Mouse (Mus musculus): ENCODE measurements around the gene Abcc9.

GRCm38 (mm10) chr6:142700753-142701152 lies 1.4 kb downstream of the Abcc9 start:
- TF ChIP-seq MAX (IDR thresholded peaks at IDR 0.05; ENCODE audit: low read length), result no peak
- TF ChIP-seq POLR2AphosphoS2 (IDR thresholded peaks at IDR 0.05; ENCODE audit: low read depth, low read length), result no peak
- TF ChIP-seq ETS1 (conservative IDR thresholded peaks at IDR 0.05; ENCODE audit: low read depth, low read length), result no peak
- no peak for TF ChIP-seq ZKSCAN1 (IDR thresholded peaks at IDR 0.05; ENCODE audit: borderline replicate concordance, low read depth, low read length)
- no peak for TF ChIP-seq ZNF384 (IDR thresholded peaks at IDR 0.05; ENCODE audit: low read depth, low read length)
- TF ChIP-seq POLR2A (IDR thresholded peaks at IDR 0.05; ENCODE audit: low read depth, low read length), result no peak
- no peak for TF ChIP-seq USF1 (IDR thresholded peaks at IDR 0.05; ENCODE audit: low read depth, low read length)
- no peak for TF ChIP-seq HCFC1 (IDR thresholded peaks at IDR 0.05; ENCODE audit: low read depth, low read length)
- TF ChIP-seq GABPA (IDR thresholded peaks at IDR 0.05; ENCODE audit: insufficient replicate concordance, low read depth, low read length), result no peak
- no peak for TF ChIP-seq CTCF (conservative IDR thresholded peaks at IDR 0.05 in 1 of 2, IDR thresholded peaks at IDR 0.05 in 1 of 2; ENCODE audit: low read depth in 2 of 2, low read length in 2 of 2)
- TF ChIP-seq ELF1 (IDR thresholded peaks at IDR 0.05; ENCODE audit: low read depth, low read length), result no peak
- no peak for TF ChIP-seq TCF12 (IDR thresholded peaks at IDR 0.05; ENCODE audit: low read depth, low read length)
- no peak for TF ChIP-seq JUN (IDR thresholded peaks at IDR 0.05; ENCODE audit: insufficient read depth, low read depth, low read length)
- TF ChIP-seq BHLHE40 (IDR thresholded peaks at IDR 0.05; ENCODE audit: low read depth, low read length), result no peak
